Mouse (Mus musculus) midbrain, embryonic 10.5 days (tissue): ENCODE data around the gene Opcml. TPM values are rescaled to one million over a fixed set of nuclear protein-coding genes. Genes with fewer than 3 reads are reported as not detected.

Experiments used
- DNase-seq: peaks from one replicate; pipeline ENCODE4 v3.0.0-alpha.2; 2017; ENCODE audit warnings: low spot score
- H3K27ac ChIP-seq: fragments of 300-500 bp; sonication (generic); replicated peaks from 2 replicates; pipeline ENCODE4 v1.5.1; 2016; ENCODE audit warnings: mild to moderate bottlenecking
- H3K27me3 ChIP-seq: fragments of 300-500 bp; sonication (generic); 2 replicates; pipeline ENCODE4 v1.6.1; 2016; ENCODE audit warnings: low read depth, mild to moderate bottlenecking; ENCODE audit not compliant: poor library complexity, severe bottlenecking
- H3K36me3 ChIP-seq: fragments of 300-500 bp; sonication (generic); 2 replicates; pipeline ENCODE4 v1.6.1; 2016; ENCODE audit warnings: mild to moderate bottlenecking, moderate library complexity
- H3K4me1 ChIP-seq: fragments of 300-500 bp; sonication (generic); 2 replicates; pipeline ENCODE4 v1.6.1; 2016
- H3K4me3 ChIP-seq: fragments of 300-500 bp; sonication (generic); 2 replicates; pipeline ENCODE4 v1.5.1; 2016; ENCODE audit warnings: mild to moderate bottlenecking, moderate library complexity
- H3K9me3 ChIP-seq: fragments of 300-500 bp; sonication (generic); replicated peaks from 2 replicates; pipeline ENCODE4 v1.6.1; 2016; ENCODE audit warnings: mild to moderate bottlenecking
- WGBS: fragments of 180-500 bp; shearing (Covaris S2); methylation state at CpG from one replicate; pipeline ENCODE4 v1.1.7; 2016; 5-methylcytosine and 5-hydroxymethylcytosine counted together
- polyA plus RNA-seq: library from polyadenylated mRNA; unstranded; fragments of >200 nt; fragmentation: Nextera tagmentation; extraction: Ambion mirVana; gene quantifications from 2 replicates; pipeline ENCODE4 v1.2.1, GENCODE M21; 2016

Opcml gene
- polyA plus RNA-seq, 1 experiment from 2014 or later: 2.0 TPM

- Histone ChIP-seq H3K27me3 (no peaks in the 10 kb centered on the region), H3K9me3 (no peaks in the 10 kb centered on the region), H3K36me3 (no peaks in the 10 kb centered on the region), H3K27ac (no peak overlapping the region), H3K4me1 (no peaks in the 10 kb centered on the region), H3K4me3 (no peak overlapping the region)
- WGBS: 95% methylated on average over 2 of the region's 2 CpGs
- no peak for DNase-seq
These were observed 947.4 kb downstream of the Opcml start for GRCm38 (mm10) chr9:28737955-28738354.

GRCm38 (mm10) chr9:28738451-28738860, 947.9 kb downstream of the Opcml start:
- no peaks in the 10 kb centered on the region for H3K4me1 ChIP-seq
- no peak for DNase-seq
- H3K27me3 ChIP-seq: no peaks in the 10 kb centered on the region
- H3K4me3 ChIP-seq: no peak overlapping the region
- H3K9me3 ChIP-seq: no peaks in the 10 kb centered on the region
- H3K36me3 ChIP-seq: no peaks in the 10 kb centered on the region
- 71% methylated on average over 1 of the region's 1 CpGs for WGBS
- no peak overlapping the region for H3K27ac ChIP-seq

GRCm38 (mm10) chr9:28744771-28745170, 954.2 kb downstream of the Opcml start:
- H3K9me3 ChIP-seq: no peaks in the 10 kb centered on the region
- no peaks in the 10 kb centered on the region for H3K27me3 ChIP-seq
- no peak overlapping the region for H3K4me3 ChIP-seq
- H3K27ac ChIP-seq: no peak overlapping the region
- H3K4me1 ChIP-seq: no peaks in the 10 kb centered on the region
- H3K36me3 ChIP-seq: no peaks in the 10 kb centered on the region
- 90% methylated on average over 3 of the region's 3 CpGs for WGBS
- DNase-seq: no peak

GRCm38 (mm10) chr9:28748902-28749301, 958.3 kb downstream of the Opcml start:
- no peak overlapping the region for H3K27ac ChIP-seq
- peak; percentile 12 for DNase-seq
- no peaks in the 10 kb centered on the region for H3K36me3 ChIP-seq
- no peaks in the 10 kb centered on the region for H3K27me3 ChIP-seq
- WGBS: 73% methylated on average over 2 of the region's 2 CpGs
- peaks cover 4% of the 10 kb centered on the region for H3K4me1 ChIP-seq
- no peak overlapping the region for H3K4me3 ChIP-seq
- no peaks in the 10 kb centered on the region for H3K9me3 ChIP-seq

- WGBS: 65% methylated on average over 5 of the region's 5 CpGs
- DNase-seq: no peak
- Histone ChIP-seq H3K27me3 (no peaks in the 10 kb centered on the region), H3K36me3 (no peaks in the 10 kb centered on the region), H3K9me3 (no peaks in the 10 kb centered on the region), H3K27ac (no peak overlapping the region), H3K4me3 (no peak overlapping the region), H3K4me1 (peaks cover 4% of the 10 kb centered on the region)
These were observed 962.3 kb downstream of the Opcml start for GRCm38 (mm10) chr9:28752908-28753307.

GRCm38 (mm10) chr9:28756841-28757451, 966.4 kb downstream of the Opcml start:
- Histone ChIP-seq H3K27me3 (no peaks in the 10 kb centered on the region), H3K9me3 (no peaks in the 10 kb centered on the region), H3K4me3 (no peak overlapping the region), H3K27ac (no peak overlapping the region), H3K4me1 (peaks cover 4% of the 10 kb centered on the region), H3K36me3 (no peaks in the 10 kb centered on the region)
- 81% methylated on average over 4 of the region's 4 CpGs for WGBS
- no peak for DNase-seq

GRCm38 (mm10) chr9:28761460-28761859, 970.9 kb downstream of the Opcml start:
- 91% methylated on average over 4 of the region's 4 CpGs for WGBS

GRCm38 (mm10) chr9:28764149-28764548, 973.6 kb downstream of the Opcml start:
- H3K4me1 ChIP-seq: no peaks in the 10 kb centered on the region
- H3K36me3 ChIP-seq: no peaks in the 10 kb centered on the region
- H3K27me3 ChIP-seq: no peaks in the 10 kb centered on the region
- no peak for DNase-seq
- no peak overlapping the region for H3K27ac ChIP-seq
- WGBS: 88% methylated on average over 1 of the region's 1 CpGs
- H3K9me3 ChIP-seq: no peaks in the 10 kb centered on the region
- H3K4me3 ChIP-seq: no peak overlapping the region

More at GRCm38 (mm10) chr9:28761460-28761859, 970.9 kb downstream of the Opcml start:
- H3K27ac ChIP-seq: no peak overlapping the region
- H3K36me3 ChIP-seq: no peaks in the 10 kb centered on the region
- DNase-seq: no peak
- no peaks in the 10 kb centered on the region for H3K4me1 ChIP-seq
- no peaks in the 10 kb centered on the region for H3K27me3 ChIP-seq
- H3K9me3 ChIP-seq: no peaks in the 10 kb centered on the region
- no peak overlapping the region for H3K4me3 ChIP-seq

- 81% methylated on average over 10 of the region's 10 CpGs for WGBS
- no peak for DNase-seq
- no peak overlapping the region for H3K27ac ChIP-seq
These were observed 986.2 kb downstream of the Opcml start for GRCm38 (mm10) chr9:28776517-28777503.

GRCm38 (mm10) chr9:28783834-28784233, 993.3 kb downstream of the Opcml start:
- DNase-seq: no peak
- Histone ChIP-seq H3K36me3 (no peaks in the 10 kb centered on the region), H3K27me3 (no peaks in the 10 kb centered on the region), H3K9me3 (no peaks in the 10 kb centered on the region), H3K4me3 (no peak overlapping the region), H3K27ac (no peak overlapping the region), H3K4me1 (peaks cover 7% of the 10 kb centered on the region)
- 72% methylated on average over 4 of the region's 4 CpGs for WGBS

More at GRCm38 (mm10) chr9:28776517-28777503, 986.2 kb downstream of the Opcml start:
- Histone ChIP-seq H3K9me3 (no peaks in the 10 kb centered on the region), H3K36me3 (no peaks in the 10 kb centered on the region), H3K4me3 (no peak overlapping the region), H3K4me1 (peaks cover 25% of the 10 kb centered on the region), H3K27me3 (no peaks in the 10 kb centered on the region)

GRCm38 (mm10) chr9:28789439-28789838, 998.9 kb downstream of the Opcml start:
- Histone ChIP-seq H3K27me3 (no peaks in the 10 kb centered on the region), H3K27ac (no peak overlapping the region), H3K36me3 (no peaks in the 10 kb centered on the region), H3K4me3 (no peak overlapping the region), H3K4me1 (no peaks in the 10 kb centered on the region), H3K9me3 (no peaks in the 10 kb centered on the region)
- 81% methylated on average over 1 of the region's 1 CpGs for WGBS
- DNase-seq: no peak

GRCm38 (mm10) chr9:28800100-28800499, 1009.5 kb downstream of the Opcml start:
- Histone ChIP-seq H3K27me3 (no peaks in the 10 kb centered on the region), H3K4me1 (peaks cover 11% of the 10 kb centered on the region), H3K9me3 (no peaks in the 10 kb centered on the region), H3K4me3 (no peak overlapping the region), H3K27ac (no peak overlapping the region), H3K36me3 (no peaks in the 10 kb centered on the region)
- no peak for DNase-seq
- WGBS: 10% methylated on average over 2 of the region's 2 CpGs

GRCm38 (mm10) chr9:28806666-28807065, 1016.1 kb downstream of the Opcml start:
- Histone ChIP-seq H3K4me3 (no peak overlapping the region), H3K27me3 (no peaks in the 10 kb centered on the region), H3K9me3 (no peaks in the 10 kb centered on the region), H3K36me3 (no peaks in the 10 kb centered on the region), H3K4me1 (no peaks in the 10 kb centered on the region), H3K27ac (no peak overlapping the region)
- no peak for DNase-seq
